Mouse (Mus musculus): ENCODE measurements at regions not wholly inside any gene's neighbourhood (a gene's known extent, or its start where the extent isn't known, plus 50 kb on each side); places are given as distances from the start of the nearest gene placed in this dataset. TPM values are rescaled to one million over a fixed set of nuclear protein-coding genes. Genes with fewer than 3 reads are reported as not detected.

Small RNA genes in the stretch of these regions (microRNA-seq; reads per million reads assigned to microRNA genes)
- not detected for gene Mir6344
